Mouse (Mus musculus): ENCODE data around the gene Prim2. TPM values are rescaled to one million over a fixed set of nuclear protein-coding genes. Genes with fewer than 3 reads are reported as not detected.

Prim2 gene
- polyA plus RNA-seq (2015; fragmentation: Nextera tagmentation; extraction: Ambion mirVana): 37.1 and 39.1 TPM in 2 replicates

GRCm38 (mm10) chr1:33669708-33670141, at the start of gene Prim2:
Gene Prim2, minus strand, starts transcription at chr1:33669795.
- ATAC-seq (replicated peaks; ENCODE audit: low FRiP score): peak; percentile 92
- Histone ChIP-seq H3K27me3 (no peaks in the 10 kb centered on the region), H3K4me1 (peaks cover 11% of the 10 kb centered on the region), H3K9ac (peak within 1 kb of the TSS; percentile 63), H3K4me2 (peak within 1 kb of the TSS; percentile 81), H3K9me3 (replicated peaks) (no peaks in the 10 kb centered on the region), H3K4me3 (replicated peaks) (peak within 1 kb of the TSS; percentile 84), H3K27ac (peak within 1 kb of the TSS; percentile 59), H3K36me3 (peaks cover 15% of the 10 kb centered on the region)
- WGBS: 0% methylated on average over 26 of the region's 26 CpGs

GRCm38 (mm10) chr1:33717636-33718035, 48.0 kb upstream of the Prim2 start:
- WGBS: 79% methylated on average over 1 of the region's 1 CpGs

GRCm38 (mm10) chr1:33714796-33715195, 45.2 kb upstream of the Prim2 start:
- no peaks in the 10 kb centered on the region for H3K27me3 ChIP-seq
- H3K9me3 ChIP-seq (replicated peaks): no peaks in the 10 kb centered on the region
- no peak overlapping the region for H3K9ac ChIP-seq
- peak overlapping the region; percentile 41 for H3K4me2 ChIP-seq
- peaks cover 6% of the 10 kb centered on the region; the same call in 1 of the 2 replicates for H3K4me1 ChIP-seq
- H3K27ac ChIP-seq: no peak overlapping the region
- 6% methylated on average over 10 of the region's 10 CpGs for WGBS
- H3K36me3 ChIP-seq: no peaks in the 10 kb centered on the region
- no peak overlapping the region for H3K4me3 ChIP-seq (replicated peaks)
- ATAC-seq (replicated peaks; ENCODE audit: low FRiP score): peak; percentile 47; the same call in 1 of the 2 replicates

More at GRCm38 (mm10) chr1:33717636-33718035, 48.0 kb upstream of the Prim2 start:
- Histone ChIP-seq H3K4me3 (replicated peaks) (no peak overlapping the region), H3K9ac (no peak overlapping the region), H3K9me3 (replicated peaks) (no peaks in the 10 kb centered on the region), H3K27ac (no peak overlapping the region), H3K4me2 (no peak overlapping the region), H3K36me3 (peaks cover 11% of the 10 kb centered on the region), H3K27me3 (no peaks in the 10 kb centered on the region), H3K4me1 (peaks cover 13% of the 10 kb centered on the region)
- no peak for ATAC-seq (replicated peaks; ENCODE audit: low FRiP score)

GRCm38 (mm10) chr1:33712026-33712425, 42.4 kb upstream of the Prim2 start:
- H3K4me2 ChIP-seq: no peak overlapping the region
- H3K4me3 ChIP-seq (replicated peaks): no peak overlapping the region
- ATAC-seq (replicated peaks; ENCODE audit: low FRiP score): no peak
- H3K4me1 ChIP-seq: 0 out of 2 replicates have a peak, but pooled peaks cover 3% of the 10 kb centered on the region
- H3K27me3 ChIP-seq: no peaks in the 10 kb centered on the region
- WGBS: 91% methylated on average over 5 of the region's 5 CpGs
- no peaks in the 10 kb centered on the region for H3K9me3 ChIP-seq (replicated peaks)
- H3K27ac ChIP-seq: no peak overlapping the region
- no peak overlapping the region for H3K9ac ChIP-seq
- no peaks in the 10 kb centered on the region for H3K36me3 ChIP-seq

- Histone ChIP-seq H3K4me2 (no peak overlapping the region), H3K9ac (no peak overlapping the region), H3K4me1 (no peaks in the 10 kb centered on the region), H3K27me3 (no peaks in the 10 kb centered on the region), H3K27ac (no peak overlapping the region), H3K4me3 (replicated peaks) (no peak overlapping the region), H3K9me3 (replicated peaks) (no peaks in the 10 kb centered on the region), H3K36me3 (no peaks in the 10 kb centered on the region)
- 72% methylated on average over 2 of the region's 2 CpGs for WGBS
- ATAC-seq (replicated peaks; ENCODE audit: low FRiP score): no peak
These were observed 40.0 kb upstream of the Prim2 start for GRCm38 (mm10) chr1:33709615-33710014.

- WGBS: 86% methylated on average over 3 of the region's 3 CpGs
- no peak for ATAC-seq (replicated peaks; ENCODE audit: low FRiP score)
These were observed 31.6 kb upstream of the Prim2 start for GRCm38 (mm10) chr1:33701244-33701643.

GRCm38 (mm10) chr1:33696016-33696415, 26.4 kb upstream of the Prim2 start:
- no peaks in the 10 kb centered on the region for H3K27me3 ChIP-seq
- ATAC-seq (replicated peaks; ENCODE audit: low FRiP score): no peak
- H3K9ac ChIP-seq: no peak overlapping the region
- H3K4me2 ChIP-seq: no peak overlapping the region
- no peaks in the 10 kb centered on the region for H3K36me3 ChIP-seq
- no peaks in the 10 kb centered on the region for H3K4me1 ChIP-seq
- H3K9me3 ChIP-seq (replicated peaks): no peaks in the 10 kb centered on the region
- no peak overlapping the region for H3K4me3 ChIP-seq (replicated peaks)
- H3K27ac ChIP-seq: no peak overlapping the region
- WGBS: 81% methylated on average over 2 of the region's 2 CpGs

More at GRCm38 (mm10) chr1:33701244-33701643, 31.6 kb upstream of the Prim2 start:
- Histone ChIP-seq H3K4me1 (no peaks in the 10 kb centered on the region), H3K9me3 (replicated peaks) (no peaks in the 10 kb centered on the region), H3K27me3 (no peaks in the 10 kb centered on the region), H3K4me2 (no peak overlapping the region), H3K27ac (no peak overlapping the region), H3K9ac (no peak overlapping the region), H3K4me3 (replicated peaks) (no peak overlapping the region), H3K36me3 (no peaks in the 10 kb centered on the region)

GRCm38 (mm10) chr1:33693893-33694292, 24.3 kb upstream of the Prim2 start:
- 79% methylated on average over 3 of the region's 3 CpGs for WGBS
- ATAC-seq (replicated peaks; ENCODE audit: low FRiP score): no peak

GRCm38 (mm10) chr1:33690087-33690448, 20.5 kb upstream of the Prim2 start:
- ATAC-seq (replicated peaks; ENCODE audit: low FRiP score): no peak
- Histone ChIP-seq H3K4me2 (no peak overlapping the region), H3K27me3 (no peaks in the 10 kb centered on the region), H3K27ac (no peak overlapping the region), H3K4me1 (no peaks in the 10 kb centered on the region), H3K9ac (no peak overlapping the region), H3K36me3 (no peaks in the 10 kb centered on the region), H3K4me3 (replicated peaks) (no peak overlapping the region), H3K9me3 (replicated peaks) (no peaks in the 10 kb centered on the region)
- 48% methylated on average over 4 of the region's 4 CpGs for WGBS

More at GRCm38 (mm10) chr1:33693893-33694292, 24.3 kb upstream of the Prim2 start:
- no peaks in the 10 kb centered on the region for H3K27me3 ChIP-seq
- H3K4me1 ChIP-seq: no peaks in the 10 kb centered on the region
- H3K9me3 ChIP-seq (replicated peaks): no peaks in the 10 kb centered on the region
- H3K4me2 ChIP-seq: no peak overlapping the region
- no peaks in the 10 kb centered on the region for H3K36me3 ChIP-seq
- H3K9ac ChIP-seq: no peak overlapping the region
- H3K27ac ChIP-seq: no peak overlapping the region
- H3K4me3 ChIP-seq (replicated peaks): no peak overlapping the region

GRCm38 (mm10) chr1:33689446-33690086, 20.0 kb upstream of the Prim2 start:
- no peaks in the 10 kb centered on the region for H3K4me1 ChIP-seq
- 84% methylated on average over 8 of the region's 8 CpGs for WGBS
- H3K36me3 ChIP-seq: no peaks in the 10 kb centered on the region
- ATAC-seq (replicated peaks; ENCODE audit: low FRiP score): no peak
- H3K27ac ChIP-seq: no peak overlapping the region
- H3K4me2 ChIP-seq: no peak overlapping the region
- H3K9me3 ChIP-seq (replicated peaks): no peaks in the 10 kb centered on the region
- no peak overlapping the region for H3K9ac ChIP-seq
- no peaks in the 10 kb centered on the region for H3K27me3 ChIP-seq
- no peak overlapping the region for H3K4me3 ChIP-seq (replicated peaks)

- Histone ChIP-seq H3K27ac (no peak overlapping the region), H3K36me3 (no peaks in the 10 kb centered on the region), H3K9me3 (replicated peaks) (no peaks in the 10 kb centered on the region), H3K4me1 (no peaks in the 10 kb centered on the region), H3K9ac (no peak overlapping the region), H3K4me2 (no peak overlapping the region), H3K27me3 (no peaks in the 10 kb centered on the region), H3K4me3 (replicated peaks) (no peak overlapping the region)
- 56% methylated on average over 2 of the region's 2 CpGs for WGBS
- no peak for ATAC-seq (replicated peaks; ENCODE audit: low FRiP score)
These were observed 19.2 kb upstream of the Prim2 start for GRCm38 (mm10) chr1:33688810-33689209.

GRCm38 (mm10) chr1:33684459-33684858, 14.9 kb upstream of the Prim2 start:
- H3K27me3 ChIP-seq: no peaks in the 10 kb centered on the region
- H3K36me3 ChIP-seq: no peaks in the 10 kb centered on the region
- H3K4me1 ChIP-seq: no peaks in the 10 kb centered on the region
- H3K4me3 ChIP-seq (replicated peaks): no peak overlapping the region
- no peak overlapping the region for H3K4me2 ChIP-seq
- H3K9ac ChIP-seq: no peak overlapping the region
- no peaks in the 10 kb centered on the region for H3K9me3 ChIP-seq (replicated peaks)
- WGBS: 70% methylated on average over 8 of the region's 8 CpGs
- H3K27ac ChIP-seq: no peak overlapping the region
- no peak for ATAC-seq (replicated peaks; ENCODE audit: low FRiP score)

- Histone ChIP-seq H3K4me3 (replicated peaks) (no peak overlapping the region), H3K4me1 (no peaks in the 10 kb centered on the region), H3K27ac (no peak overlapping the region), H3K4me2 (no peak overlapping the region), H3K9me3 (replicated peaks) (no peaks in the 10 kb centered on the region), H3K36me3 (no peaks in the 10 kb centered on the region), H3K9ac (no peak overlapping the region), H3K27me3 (no peaks in the 10 kb centered on the region)
- 77% methylated on average over 7 of the region's 7 CpGs for WGBS
- ATAC-seq (replicated peaks; ENCODE audit: low FRiP score): peak; percentile 62
These were observed 11.3 kb upstream of the Prim2 start for GRCm38 (mm10) chr1:33680890-33681289.
